Mouse (Mus musculus): Measurements from ENCODE around the gene Ldlr.

GRCm38 (mm10) chr9:21760155-21761088, 37.1 kb downstream of the Ldlr start, which contains the start of gene Spc24:
- TF ChIP-seq CTCF (IDR thresholded peaks at IDR 0.05; ENCODE audit: borderline replicate concordance, extremely low read depth, insufficient read depth, insufficient read length) (peak; percentile 34; the same call in 1 of the 2 replicates), POLR2A (IDR thresholded peaks at IDR 0.05; ENCODE audit: borderline replicate concordance, extremely low read depth, insufficient read depth, insufficient read length, poor library complexity, severe bottlenecking) (no peak; the same call in 1 of the 2 replicates)
